Mouse (Mus musculus) macrophage (primary cell): Measurements from ENCODE around the gene Fmc1. TPM values are rescaled to one million over a fixed set of nuclear protein-coding genes. Genes with fewer than 3 reads are reported as not detected.

Source experiments
- polyA plus RNA-seq: library from polyadenylated mRNA; stranded (reverse); fragments of 250-400 nt; gene quantifications from 3 replicates; pipeline ENCODE4 v1.2.4, GENCODE M21; 2018; ENCODE audit warnings: inconsistent platforms

Fmc1 gene
- polyA plus RNA-seq, 1 experiment from 2014 or later: 2.8 TPM

Other genes with a start within 250 kb of the Fmc1 start
- gene Zc3hav1l, start 234.2 kb upstream of the Fmc1 start, polyA plus RNA-seq: 0.25 to 1.6 TPM (median 0.59 TPM) in 3 replicates
- 77.0 to 95.7 TPM (median 95.3 TPM) in 3 replicates for gene Zc3hav1, start 178.9 kb upstream of the Fmc1 start, polyA plus RNA-seq
- 0.19 to 0.32 TPM (median 0.26 TPM) in 3 replicates for gene Ttc26, start 152.0 kb upstream of the Fmc1 start, polyA plus RNA-seq
- 6.9 to 10.1 TPM (median 7.6 TPM) in 3 replicates for gene Ubn2, start 99.6 kb upstream of the Fmc1 start, polyA plus RNA-seq
- 72.9 to 93.0 TPM (median 86.6 TPM) in 3 replicates for gene Luc7l2, start 17.8 kb downstream of the Fmc1 start, polyA plus RNA-seq
- gene Klrg2, start 103.7 kb downstream of the Fmc1 start, polyA plus RNA-seq: 0.10 to 1.0 TPM (median 0.20 TPM) in 3 replicates
- not detected in 3 replicates for gene Clec2l, start 129.6 kb downstream of the Fmc1 start, polyA plus RNA-seq